Mouse (Mus musculus) CD4-positive, CD25-positive, alpha-beta regulatory T cell, adult 2 months (primary cell): ENCODE results near the gene Ush1c.

Source experiments
- DNase-seq: peaks from one replicate; pipeline ENCODE4 v3.0.0-alpha.2; 2012; ENCODE audit warnings: low read depth, low spot score

Gene Ush1c

DNA sequence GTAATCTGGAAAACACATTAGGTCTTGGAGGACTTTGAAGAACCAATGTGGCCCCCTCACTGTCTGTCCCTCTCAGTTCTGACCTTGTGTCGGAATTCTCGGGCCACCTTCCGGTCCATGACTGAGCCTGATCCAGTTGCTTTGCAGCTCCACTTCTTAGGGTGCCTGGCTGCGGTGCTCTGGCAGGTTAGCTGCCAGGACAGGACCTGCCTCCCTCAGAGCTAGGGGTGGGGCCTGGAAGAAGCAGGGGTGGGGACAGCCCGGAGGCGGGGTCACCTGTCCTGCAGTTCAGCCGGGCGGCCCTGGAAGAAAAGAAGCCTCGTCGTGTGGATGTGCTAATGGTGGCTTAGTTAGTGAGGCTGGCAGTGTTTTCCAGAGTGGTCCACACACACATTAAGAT is at the start of gene Ush1c:
Ush1c (minus strand) TSS at position 158 of the 400 bp plus-strand sequence.
- no peak for DNase-seq

- no peak for DNase-seq
Observed at GRCm38 (mm10) chr7:46287051-46287450, 48.7 kb upstream of the Ush1c start.

DNA sequence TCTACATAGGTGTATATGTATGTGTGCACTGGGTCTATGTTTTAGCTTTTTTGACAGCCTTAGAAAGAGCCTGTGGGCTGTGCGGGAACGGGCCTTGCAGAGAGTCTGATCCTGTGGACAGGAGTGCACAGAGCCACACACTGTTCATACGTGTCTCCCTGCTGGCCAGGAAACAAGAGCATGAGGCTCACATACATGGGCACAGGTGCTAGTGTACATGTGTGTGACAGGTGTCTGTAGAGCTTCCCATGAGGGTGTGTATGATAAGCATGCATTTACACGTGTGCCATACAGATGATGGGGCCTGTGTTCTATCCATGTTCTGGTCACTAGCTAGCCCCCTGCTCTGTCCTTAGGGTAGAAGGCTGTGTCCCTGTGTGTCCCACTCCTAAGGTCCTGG is 48.1 kb upstream of the Ush1c start:
- DNase-seq, result no peak

DNA sequence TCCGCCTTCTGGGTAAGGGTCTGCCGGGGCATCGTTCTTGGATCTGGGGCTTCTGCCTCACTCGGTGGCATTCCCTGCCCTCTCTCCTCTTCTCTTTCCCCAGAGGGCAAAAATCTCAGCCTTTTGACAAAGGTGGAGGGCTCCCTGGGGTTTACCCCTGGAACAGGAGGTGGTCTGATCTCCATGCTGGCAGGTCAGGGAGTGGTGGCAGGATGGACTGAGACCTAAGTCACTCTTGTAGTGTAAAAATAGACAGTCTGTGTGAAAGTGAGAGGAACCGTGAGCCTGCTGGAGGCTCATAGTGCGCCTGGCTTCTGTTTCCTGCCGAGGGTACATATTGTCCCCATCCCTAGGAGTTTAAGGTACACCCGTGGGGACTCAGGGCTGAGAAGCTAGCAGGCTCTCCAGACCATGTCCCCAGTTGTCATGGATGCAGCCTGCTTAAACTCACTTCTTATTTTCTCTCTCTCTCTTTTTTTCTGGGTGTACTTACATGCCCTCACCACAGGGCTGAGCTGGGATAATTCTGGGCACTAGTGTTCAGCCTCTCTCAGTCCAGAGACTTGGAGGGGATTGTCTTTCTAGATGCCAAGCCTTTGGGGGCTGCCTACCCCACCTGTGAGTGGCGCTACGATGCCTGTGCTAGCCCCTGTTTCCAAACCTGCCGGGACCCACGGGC is 47.0 kb upstream of the Ush1c start:
- DNase-seq, result no peak

DNA sequence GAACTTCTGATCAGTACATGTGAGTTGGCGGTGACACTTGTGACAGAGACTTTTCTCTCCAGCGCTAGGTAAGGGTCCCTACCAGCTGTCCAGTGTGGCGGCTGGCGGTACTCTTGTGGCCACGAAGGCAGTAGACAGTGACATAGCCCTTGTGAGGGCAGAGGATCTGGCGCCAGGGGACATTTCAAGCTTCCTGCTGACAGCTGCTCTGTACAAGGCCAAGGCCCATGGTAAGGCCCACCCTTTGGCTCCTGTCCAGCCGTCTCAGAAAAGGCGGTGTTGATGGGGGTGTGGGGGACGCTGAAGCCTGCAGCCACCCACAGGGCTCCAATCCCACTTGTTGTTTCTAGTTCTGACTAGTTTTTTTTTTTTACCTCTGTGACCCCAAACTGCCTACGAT is 45.4 kb upstream of the Ush1c start:
- DNase-seq, result no peak

GRCm38 (mm10) chr7:46282276-46282675 is 44.0 kb upstream of the Ush1c start:
- DNase-seq, result no peak

DNA sequence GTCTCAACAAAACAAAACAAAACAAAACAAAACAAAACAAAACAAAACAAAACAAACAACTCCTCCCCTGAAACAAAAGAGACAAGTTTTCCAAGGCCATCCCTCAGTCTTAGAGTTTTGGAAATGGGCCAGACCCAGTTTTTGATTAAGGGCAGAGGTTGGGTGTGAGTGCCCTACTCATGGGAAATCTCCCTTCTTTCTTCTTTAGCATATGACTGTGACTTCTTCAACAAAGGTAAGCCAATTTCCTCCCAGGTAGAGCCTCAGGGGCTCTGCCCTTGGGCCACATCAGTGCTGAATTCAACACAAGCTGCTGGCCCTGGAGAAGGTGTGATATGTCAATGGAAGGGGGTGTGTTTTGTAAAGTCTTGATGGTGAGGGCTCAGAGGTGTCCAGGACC is 42.6 kb upstream of the Ush1c start:
- no peak for DNase-seq

DNA sequence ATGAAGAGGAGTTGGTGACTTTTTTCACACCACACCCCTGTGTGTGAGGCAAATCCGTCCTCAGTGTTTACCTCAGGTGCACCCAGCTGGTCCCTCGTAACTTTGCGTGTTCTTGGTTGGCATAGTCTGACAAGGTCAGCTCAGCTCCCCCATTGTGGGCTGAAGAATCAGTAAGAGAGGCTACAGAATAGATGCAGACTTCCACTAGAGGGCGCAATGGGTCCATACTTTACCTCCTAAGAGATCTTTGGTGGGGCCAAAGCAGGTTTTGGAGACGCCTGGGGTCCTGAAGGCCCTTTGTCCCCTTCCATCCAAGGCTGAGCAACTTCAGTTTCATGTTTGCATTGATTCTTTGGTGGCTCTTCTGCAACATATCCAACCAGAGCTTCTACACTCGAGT is 41.6 kb upstream of the Ush1c start:
- DNase-seq, result peak; percentile 71

GRCm38 (mm10) chr7:46276156-46276555 is 37.9 kb upstream of the Ush1c start:
- DNase-seq, result no peak

- peak; percentile 20 for DNase-seq
Observed at GRCm38 (mm10) chr7:46251841-46252240, 13.5 kb upstream of the Ush1c start.

DNA sequence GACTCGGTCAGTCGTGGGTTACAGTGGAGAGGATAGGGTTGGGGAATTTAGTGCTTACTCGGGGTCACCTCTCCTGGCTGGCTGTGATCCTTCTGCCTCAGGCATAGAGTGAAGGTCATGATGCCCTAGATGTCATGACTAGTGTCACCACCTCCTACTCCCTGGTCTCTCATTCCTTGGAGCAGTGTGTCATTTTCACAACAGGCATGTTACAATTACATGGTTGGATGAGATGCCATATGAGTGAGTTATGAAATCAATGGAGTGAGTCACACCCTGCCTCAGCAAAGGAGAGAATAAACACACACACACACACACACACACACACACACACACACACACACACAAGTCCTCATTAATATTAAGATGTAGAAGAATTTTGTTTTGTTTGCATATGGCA is 9.3 kb upstream of the Ush1c start:
- DNase-seq, result no peak

DNA sequence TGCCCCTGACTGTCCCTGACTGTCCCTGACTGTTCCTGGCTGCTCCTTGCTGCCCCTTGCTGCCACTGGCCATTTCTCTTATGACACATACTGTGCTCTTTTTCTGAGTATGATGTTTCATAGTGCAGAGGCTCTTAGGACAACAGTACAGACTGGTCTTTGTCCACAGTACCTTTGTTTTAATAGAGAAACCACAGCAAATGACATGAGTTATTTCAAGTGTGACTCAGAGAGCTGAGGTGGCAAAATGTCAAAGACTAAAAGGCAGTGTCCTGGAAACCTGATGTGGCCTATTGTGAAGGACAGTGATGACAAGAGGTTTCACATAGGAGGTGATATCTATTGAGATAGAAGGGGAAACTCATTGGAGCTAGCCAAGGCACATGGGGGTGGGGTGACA is 8.6 kb upstream of the Ush1c start:
- DNase-seq, result no peak

DNA sequence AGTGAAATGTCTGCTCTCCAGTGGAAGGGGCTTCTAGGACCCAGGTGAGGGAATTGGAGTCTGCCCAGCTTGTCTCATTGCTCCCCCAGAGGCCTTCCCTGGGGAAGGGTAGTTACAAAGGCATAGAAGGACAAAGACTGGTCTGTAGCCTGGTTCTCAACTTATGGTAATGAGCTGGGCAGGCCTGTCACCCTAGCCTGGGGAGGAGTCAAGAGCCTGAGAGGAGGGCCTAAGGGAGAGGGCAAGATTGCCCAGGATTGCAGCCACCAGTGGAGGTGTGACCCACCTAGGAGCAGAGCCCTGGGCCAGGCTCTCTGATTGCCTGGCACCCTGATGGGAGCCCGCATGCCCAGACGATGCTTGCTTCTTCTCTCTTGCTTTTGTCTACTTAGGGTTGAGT is 2.4 kb upstream of the Ush1c start, which contains the start of gene Otog:
Otog (plus strand) TSS at position 292 of the 400 bp plus-strand sequence.
- no peak for DNase-seq

GRCm38 (mm10) chr7:46240091-46240490 is 1.8 kb upstream of the Ush1c start:
- no peak for DNase-seq

GRCm38 (mm10) chr7:46237192-46237591 is 1.1 kb downstream of the Ush1c start:
- no peak for DNase-seq

GRCm38 (mm10) chr7:46236363-46236762 is 1.9 kb downstream of the Ush1c start:
- DNase-seq, result no peak

DNA sequence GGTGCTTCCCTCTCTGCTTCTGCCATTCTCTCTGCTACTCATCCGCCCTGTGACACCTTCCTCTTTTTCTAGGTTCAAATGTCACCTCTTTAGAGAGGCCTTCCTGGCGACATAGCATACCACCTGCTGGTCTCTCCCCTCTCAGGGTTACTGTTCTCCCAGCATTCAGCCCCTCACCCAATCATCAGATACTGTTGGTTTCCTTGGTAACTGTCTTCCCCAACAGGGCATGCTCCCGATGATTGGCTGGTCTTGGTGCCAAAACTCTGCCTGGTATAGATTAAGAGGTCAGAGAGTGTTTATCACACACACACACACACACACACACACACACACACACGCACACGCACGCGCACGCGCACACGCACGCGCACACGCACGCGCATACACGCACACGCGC is 2.4 kb downstream of the Ush1c start:
- DNase-seq, result no peak

DNA sequence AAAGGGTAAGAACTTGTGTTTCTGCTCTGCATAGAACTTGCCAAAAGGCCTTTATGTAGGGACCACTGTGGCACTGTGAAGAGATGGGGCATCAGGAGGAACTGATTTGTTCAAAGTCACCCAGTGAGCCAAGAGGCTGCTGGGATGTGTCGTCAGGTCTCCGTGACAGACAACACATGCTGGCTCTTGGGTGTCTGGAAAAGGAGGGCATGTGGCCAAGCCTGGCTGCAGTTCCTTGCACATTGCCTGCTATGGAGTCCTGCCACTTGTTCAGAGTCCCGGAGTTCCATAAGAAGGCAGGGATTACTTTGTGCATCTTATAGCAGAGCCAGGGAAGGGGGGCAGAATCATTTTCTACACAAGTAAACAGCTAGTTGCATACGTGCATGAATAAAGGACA is 11.4 kb downstream of the Ush1c start:
- DNase-seq, result no peak

DNA sequence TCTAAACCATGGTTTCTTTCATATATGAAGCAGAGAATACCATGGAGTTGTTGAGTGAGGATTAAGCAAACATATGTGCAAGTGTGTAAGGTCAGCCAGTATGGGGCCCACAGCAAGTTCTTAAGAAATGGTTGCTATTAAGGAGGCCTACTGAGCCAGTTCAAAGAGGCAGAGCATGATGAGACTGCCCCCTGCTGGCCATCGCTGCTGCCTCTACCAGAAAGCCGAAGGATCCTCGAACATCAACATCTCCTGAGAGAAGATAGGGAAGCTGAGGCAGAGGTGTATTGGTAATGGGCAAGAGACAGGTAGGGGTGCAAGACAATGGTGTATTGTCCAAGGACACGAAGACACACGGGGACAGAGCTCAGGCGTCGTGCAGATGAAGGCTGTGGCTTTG is 12.1 kb downstream of the Ush1c start:
- peak; percentile 53 for DNase-seq

GRCm38 (mm10) chr7:46220591-46221129 is 17.6 kb downstream of the Ush1c start:
- DNase-seq, result no peak

DNA sequence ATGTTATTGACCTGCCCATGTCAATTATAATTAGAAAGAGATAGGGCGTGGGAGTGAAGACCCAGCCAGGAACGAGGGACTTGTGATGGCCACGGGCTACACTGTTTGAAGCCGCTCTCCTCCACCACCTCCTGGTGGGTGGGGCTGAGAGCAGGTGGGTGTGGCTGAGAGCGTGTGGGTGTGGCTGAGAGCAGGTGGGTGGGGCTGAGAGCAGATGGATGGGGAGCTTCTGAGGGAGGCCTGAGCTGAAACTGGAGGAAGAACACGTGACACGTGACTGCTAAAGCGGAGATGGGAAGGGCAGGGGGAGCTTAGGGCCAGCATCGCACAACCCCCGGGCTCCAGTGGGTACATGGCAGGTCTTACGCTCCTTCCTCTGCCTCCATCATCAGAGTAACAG is 19.9 kb downstream of the Ush1c start:
- peak; percentile 3 for DNase-seq

- no peak for DNase-seq
Observed at GRCm38 (mm10) chr7:46216481-46216880, 21.8 kb downstream of the Ush1c start.

GRCm38 (mm10) chr7:46210276-46210675 is 28.0 kb downstream of the Ush1c start:
- DNase-seq, result no peak

DNA sequence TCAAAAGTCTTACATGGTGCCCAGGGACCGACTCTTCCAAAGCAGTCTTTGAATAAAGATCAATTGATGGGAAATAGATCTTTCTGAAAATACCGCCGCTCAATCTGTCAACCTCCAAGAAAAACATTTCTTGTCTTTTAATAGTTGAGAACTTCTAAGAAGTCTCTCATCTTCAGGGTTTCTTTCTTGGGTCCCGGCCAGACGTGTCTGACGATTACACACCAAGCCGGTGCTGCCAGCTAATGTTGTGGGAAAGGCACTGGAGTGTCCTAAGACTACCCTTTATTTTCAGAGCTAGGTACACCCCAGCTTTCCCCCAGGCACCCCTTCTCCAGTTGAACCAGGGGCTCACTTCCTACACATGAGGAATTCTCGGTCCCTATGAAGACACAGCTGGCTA is 30.2 kb downstream of the Ush1c start:
- DNase-seq, result no peak
